Mouse (Mus musculus): ENCODE measurements around the gene Isoc2b. TPM values are rescaled to one million over a fixed set of nuclear protein-coding genes. Genes with fewer than 3 reads are reported as not detected.
"Not testable (repeated sequence)": the region's sequence is repeated elsewhere in the genome, so short reads cannot be mapped to it uniquely, and the experiment has no call there.

Gene Isoc2b
- polyA plus RNA-seq, 1 experiment from 2014 or later, result 5.1 TPM

- WGBS, result 93% methylated on average over 7 of the region's 7 CpGs
- not testable (repeated sequence) for H3K27ac ChIP-seq; H3K4me2 ChIP-seq (replicated peaks); H3K9me3 ChIP-seq (replicated peaks); H3K9ac ChIP-seq; H3K27me3 ChIP-seq; H3K4me1 ChIP-seq; ATAC-seq (ENCODE audit: low FRiP score); H3K4me3 ChIP-seq; H3K36me3 ChIP-seq
These were observed 49.1 kb downstream of the Isoc2b start for GRCm38 (mm10) chr7:4820925-4821324.

GRCm38 (mm10) chr7:4816559-4816958, 53.5 kb downstream of the Isoc2b start:
- ATAC-seq (ENCODE audit: low FRiP score), result no peak
- no peaks in the 10 kb centered on the region for H3K27me3 ChIP-seq
- H3K4me2 ChIP-seq (replicated peaks), result no peak overlapping the region
- H3K4me3 ChIP-seq, result no peak overlapping the region
- H3K9ac ChIP-seq, result no peak overlapping the region
- H3K4me1 ChIP-seq, result peaks cover 5% of the 10 kb centered on the region
- no peaks in the 10 kb centered on the region for H3K36me3 ChIP-seq
- no peak overlapping the region for H3K27ac ChIP-seq
- H3K9me3 ChIP-seq (replicated peaks), result no peaks in the 10 kb centered on the region

- Histone ChIP-seq H3K27me3 (no peaks in the 10 kb centered on the region), H3K9ac (peak overlapping the region; percentile 47), H3K27ac (peak overlapping the region; percentile 80), H3K4me2 (replicated peaks) (peak overlapping the region; percentile 87), H3K4me3 (peak overlapping the region; percentile 91), H3K9me3 (replicated peaks) (no peaks in the 10 kb centered on the region), H3K36me3 (peaks cover 20% of the 10 kb centered on the region), H3K4me1 (peaks cover 27% of the 10 kb centered on the region)
- ATAC-seq (ENCODE audit: low FRiP score), result no peak
- WGBS, result 26% methylated on average over 8 of the region's 8 CpGs
These were observed 56.8 kb downstream of the Isoc2b start for GRCm38 (mm10) chr7:4813105-4813791.

- H3K9me3 ChIP-seq (replicated peaks), result no peaks in the 10 kb centered on the region
- H3K9ac ChIP-seq, result peak within 1 kb of the TSS; percentile 98
- H3K4me3 ChIP-seq, result peak within 1 kb of the TSS; percentile 91
- peak within 1 kb of the TSS; percentile 87 for H3K4me2 ChIP-seq (replicated peaks)
- peak within 1 kb of the TSS; percentile 97 for H3K27ac ChIP-seq
- peaks cover 24% of the 10 kb centered on the region for H3K36me3 ChIP-seq
- peak; percentile 99 for ATAC-seq (ENCODE audit: low FRiP score)
- no peaks in the 10 kb centered on the region for H3K27me3 ChIP-seq
- under 1% methylated on average over 62 of the region's 62 CpGs for WGBS
- H3K4me1 ChIP-seq, result peaks cover 27% of the 10 kb centered on the region
These were observed 57.6 kb downstream of the Isoc2b start, which contains the start of gene Ube2s for GRCm38 (mm10) chr7:4812303-4813104. Gene Ube2s (minus strand): TSS chr7:4812590.

GRCm38 (mm10) chr7:4811842-4812302, 58.2 kb downstream of the Isoc2b start:
- WGBS, result 2% methylated on average over 19 of the region's 36 CpGs
- H3K27me3 ChIP-seq, result no peaks in the 10 kb centered on the region
- no peak for ATAC-seq (ENCODE audit: low FRiP score)
- peak overlapping the region; percentile 87 for H3K4me2 ChIP-seq (replicated peaks)
- H3K4me1 ChIP-seq, result peaks cover 27% of the 10 kb centered on the region
- peaks cover 30% of the 10 kb centered on the region for H3K36me3 ChIP-seq
- peak overlapping the region; percentile 91 for H3K4me3 ChIP-seq
- H3K9ac ChIP-seq, result peak overlapping the region; percentile 98
- H3K27ac ChIP-seq, result peak overlapping the region; percentile 97
- H3K9me3 ChIP-seq (replicated peaks), result no peaks in the 10 kb centered on the region

GRCm38 (mm10) chr7:4811131-4811530, 58.9 kb downstream of the Isoc2b start:
- not testable (repeated sequence) for H3K9me3 ChIP-seq (replicated peaks); ATAC-seq (ENCODE audit: low FRiP score); H3K27ac ChIP-seq; H3K27me3 ChIP-seq
- peaks cover 37% of the 10 kb centered on the region for H3K36me3 ChIP-seq
- peak overlapping the region; percentile 87 for H3K4me2 ChIP-seq (replicated peaks)
- WGBS, result 41% methylated on average over 10 of the region's 10 CpGs
- peak overlapping the region; percentile 98 for H3K9ac ChIP-seq
- peaks cover 27% of the 10 kb centered on the region for H3K4me1 ChIP-seq
- H3K4me3 ChIP-seq, result peak overlapping the region; percentile 91

GRCm38 (mm10) chr7:4806716-4807115, 63.3 kb downstream of the Isoc2b start:
- no peak for ATAC-seq (ENCODE audit: low FRiP score)
- WGBS, result 94% methylated on average over 7 of the region's 7 CpGs
- Histone ChIP-seq H3K27ac (no peak overlapping the region), H3K36me3 (peaks cover 51% of the 10 kb centered on the region), H3K4me1 (peaks cover 22% of the 10 kb centered on the region), H3K4me2 (replicated peaks) (no peak overlapping the region), H3K9me3 (replicated peaks) (no peaks in the 10 kb centered on the region), H3K27me3 (no peaks in the 10 kb centered on the region), H3K4me3 (no peak overlapping the region), H3K9ac (no peak overlapping the region)

- Histone ChIP-seq H3K4me2 (replicated peaks) (no peak overlapping the region), H3K9me3 (replicated peaks) (no peaks in the 10 kb centered on the region), H3K36me3 (peaks cover 32% of the 10 kb centered on the region), H3K27me3 (no peaks in the 10 kb centered on the region), H3K27ac (no peak overlapping the region), H3K4me3 (no peak overlapping the region), H3K4me1 (no peaks in the 10 kb centered on the region), H3K9ac (no peak overlapping the region)
- no peak for ATAC-seq (ENCODE audit: low FRiP score)
These were observed 67.8 kb downstream of the Isoc2b start for GRCm38 (mm10) chr7:4802247-4802646.

- ATAC-seq (ENCODE audit: low FRiP score), result no peak
- H3K4me1 ChIP-seq, result peaks cover 7% of the 10 kb centered on the region
- H3K9ac ChIP-seq, result no peak overlapping the region
- no peak overlapping the region for H3K4me2 ChIP-seq (replicated peaks)
- 78% methylated on average over 7 of the region's 7 CpGs for WGBS
- H3K36me3 ChIP-seq, result peaks cover 41% of the 10 kb centered on the region
- no peaks in the 10 kb centered on the region for H3K9me3 ChIP-seq (replicated peaks)
- H3K4me3 ChIP-seq, result no peak overlapping the region; the same call in 1 of the 2 replicates
- H3K27me3 ChIP-seq, result no peaks in the 10 kb centered on the region; the same call in 1 of the 2 replicates
- no peak overlapping the region for H3K27ac ChIP-seq
These were observed 74.2 kb downstream of the Isoc2b start for GRCm38 (mm10) chr7:4795767-4796433.

Other genes starting within 250 kb of the Isoc2b start
- 3.2 and 3.5 TPM in 2 replicates for gene Tmem86b, start 238.8 kb downstream of the Isoc2b start, polyA plus RNA-seq (2016; fragmentation: Nextera tagmentation; extraction: Ambion mirVana)
- 15.0 and 17.1 TPM in 2 replicates for gene Ppp6r1, start 211.2 kb downstream of the Isoc2b start, polyA plus RNA-seq (2016; fragmentation: Nextera tagmentation; extraction: Ambion mirVana)
- 108 and 110 TPM in 2 replicates for gene Hspbp1, start 185.2 kb downstream of the Isoc2b start, polyA plus RNA-seq (2016; fragmentation: Nextera tagmentation; extraction: Ambion mirVana)
- 5.8 and 5.9 TPM in 2 replicates for gene Brsk1, start 179.7 kb downstream of the Isoc2b start, polyA plus RNA-seq (2016; fragmentation: Nextera tagmentation; extraction: Ambion mirVana)
- 0.26 and 0.48 TPM in 2 replicates for gene Tmem150b, start 145.0 kb downstream of the Isoc2b start, polyA plus RNA-seq (2016; fragmentation: Nextera tagmentation; extraction: Ambion mirVana)
- 87.5 and 91.5 TPM in 2 replicates for gene Kmt5c, start 130.1 kb downstream of the Isoc2b start, polyA plus RNA-seq (2016; fragmentation: Nextera tagmentation; extraction: Ambion mirVana)
- 37.6 and 39.8 TPM in 2 replicates for gene Cox6b2, start 117.2 kb downstream of the Isoc2b start, polyA plus RNA-seq (2016; fragmentation: Nextera tagmentation; extraction: Ambion mirVana)
- gene Fam71e2, start 99.0 kb downstream of the Isoc2b start, polyA plus RNA-seq (2016; fragmentation: Nextera tagmentation; extraction: Ambion mirVana), result not detected in 2 replicates
- gene Il11, start 87.4 kb downstream of the Isoc2b start, polyA plus RNA-seq (2016; fragmentation: Nextera tagmentation; extraction: Ambion mirVana), result 0.34 TPM in 1 of 2 replicates, not detected in the other
- not detected in 2 replicates for gene Tmem190, start 87.3 kb downstream of the Isoc2b start, polyA plus RNA-seq (2016; fragmentation: Nextera tagmentation; extraction: Ambion mirVana)
- 2.9 and 4.0 TPM in 2 replicates for gene Tmem238, start 80.6 kb downstream of the Isoc2b start, polyA plus RNA-seq (2016; fragmentation: Nextera tagmentation; extraction: Ambion mirVana)
- 290 and 306 TPM in 2 replicates for gene Rpl28, start 77.4 kb downstream of the Isoc2b start, polyA plus RNA-seq (2016; fragmentation: Nextera tagmentation; extraction: Ambion mirVana)
- 331 and 348 TPM in 2 replicates for gene Ube2s, start 57.7 kb downstream of the Isoc2b start, polyA plus RNA-seq (2016; fragmentation: Nextera tagmentation; extraction: Ambion mirVana)
- gene Shisa7, start 25.6 kb downstream of the Isoc2b start, polyA plus RNA-seq (2016; fragmentation: Nextera tagmentation; extraction: Ambion mirVana), result 5.3 and 6.7 TPM in 2 replicates
- 0.88 and 1.2 TPM in 2 replicates for gene Isoc2a, start 6.9 kb upstream of the Isoc2b start, polyA plus RNA-seq (2016; fragmentation: Nextera tagmentation; extraction: Ambion mirVana)
- gene Gm36210, start 36.3 kb upstream of the Isoc2b start, polyA plus RNA-seq (2016; fragmentation: Nextera tagmentation; extraction: Ambion mirVana), result not detected in 2 replicates
- gene Zfp628, start 45.0 kb upstream of the Isoc2b start, polyA plus RNA-seq (2016; fragmentation: Nextera tagmentation; extraction: Ambion mirVana), result 4.3 and 4.8 TPM in 2 replicates
- gene Nat14, start 51.8 kb upstream of the Isoc2b start, polyA plus RNA-seq (2016; fragmentation: Nextera tagmentation; extraction: Ambion mirVana), result 12.3 and 14.3 TPM in 2 replicates
- gene Ssc5d, start 55.5 kb upstream of the Isoc2b start, polyA plus RNA-seq (2016; fragmentation: Nextera tagmentation; extraction: Ambion mirVana), result 1.6 and 2.2 TPM in 2 replicates
- gene Sbk2, start 94.1 kb upstream of the Isoc2b start, polyA plus RNA-seq (2016; fragmentation: Nextera tagmentation; extraction: Ambion mirVana), result not detected in 2 replicates
- 0.19 and 0.23 TPM in 2 replicates for gene Sbk3, start 100.9 kb upstream of the Isoc2b start, polyA plus RNA-seq (2016; fragmentation: Nextera tagmentation; extraction: Ambion mirVana)
- gene Zfp579, start 125.9 kb upstream of the Isoc2b start, polyA plus RNA-seq (2016; fragmentation: Nextera tagmentation; extraction: Ambion mirVana), result 57.8 and 61.4 TPM in 2 replicates
- 8.5 and 9.1 TPM in 2 replicates for gene Zfp524, start 144.2 kb upstream of the Isoc2b start, polyA plus RNA-seq (2016; fragmentation: Nextera tagmentation; extraction: Ambion mirVana)
- gene Fiz1, start 144.4 kb upstream of the Isoc2b start, polyA plus RNA-seq (2016; fragmentation: Nextera tagmentation; extraction: Ambion mirVana), result 59.6 and 60.1 TPM in 2 replicates
- gene Gm44973, start 145.2 kb upstream of the Isoc2b start, polyA plus RNA-seq (2016; fragmentation: Nextera tagmentation; extraction: Ambion mirVana), result 0.32 TPM in 1 of 2 replicates, not detected in the other
- gene Zfp865, start 150.1 kb upstream of the Isoc2b start, polyA plus RNA-seq (2016; fragmentation: Nextera tagmentation; extraction: Ambion mirVana), result 9.0 and 9.3 TPM in 2 replicates
- 17.4 and 19.9 TPM in 2 replicates for gene Ccdc106, start 150.3 kb upstream of the Isoc2b start, polyA plus RNA-seq (2016; fragmentation: Nextera tagmentation; extraction: Ambion mirVana)
- 0.44 TPM in 1 of 2 replicates, not detected in the other for gene 4632433K11Rik, start 163.9 kb upstream of the Isoc2b start, polyA plus RNA-seq (2016; fragmentation: Nextera tagmentation; extraction: Ambion mirVana)
- 6.1 and 6.9 TPM in 2 replicates for gene Zfp784, start 168.2 kb upstream of the Isoc2b start, polyA plus RNA-seq (2016; fragmentation: Nextera tagmentation; extraction: Ambion mirVana)
- gene Zfp580, start 181.3 kb upstream of the Isoc2b start, polyA plus RNA-seq (2016; fragmentation: Nextera tagmentation; extraction: Ambion mirVana), result 45.4 and 51.8 TPM in 2 replicates
- 136 and 138 TPM in 2 replicates for gene U2af2, start 191.9 kb upstream of the Isoc2b start, polyA plus RNA-seq (2016; fragmentation: Nextera tagmentation; extraction: Ambion mirVana)
- gene Epn1, start 210.0 kb upstream of the Isoc2b start, polyA plus RNA-seq (2016; fragmentation: Nextera tagmentation; extraction: Ambion mirVana), result 74.5 and 79.6 TPM in 2 replicates
- gene Rfpl4, start 246.7 kb upstream of the Isoc2b start, polyA plus RNA-seq (2016; fragmentation: Nextera tagmentation; extraction: Ambion mirVana), result not detected in 2 replicates

Data from hindbrain, embryonic 12.5 days (tissue).